ENCODE assay signal across 9 mouse cellular contexts in the genomic region with DNA sequence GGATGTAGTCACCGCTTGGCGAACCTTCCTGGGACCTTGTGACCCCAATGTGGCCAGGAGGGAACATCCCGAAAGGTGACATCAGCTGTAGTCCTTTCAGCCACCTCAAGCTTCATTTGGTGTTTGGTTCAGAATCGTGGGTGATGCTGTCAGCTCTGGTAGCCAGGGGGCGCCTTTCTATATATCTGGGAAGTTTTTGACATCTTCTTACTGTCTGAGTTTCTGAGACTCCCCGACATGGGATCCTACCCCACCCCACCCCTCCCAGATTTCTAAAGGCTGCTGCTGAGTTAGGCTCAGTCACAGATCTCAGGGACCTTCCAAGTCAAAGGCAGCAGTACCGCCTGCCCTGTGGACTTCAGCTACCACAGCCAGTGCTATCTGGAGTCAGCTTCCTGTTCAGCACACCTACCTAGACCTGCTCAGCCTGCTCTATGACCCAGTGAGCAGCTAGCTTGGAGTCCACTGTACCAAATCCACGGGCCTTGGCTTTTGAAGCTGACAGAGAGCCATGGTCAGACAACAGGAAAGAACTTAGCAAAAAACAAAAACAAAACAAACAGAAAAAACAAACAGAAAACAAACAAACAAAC. TPM values are rescaled to one million over a fixed set of nuclear protein-coding genes. Genes with fewer than 3 reads are reported as not detected.
DNase-seq lines count a peak whose midpoint lies in the region; ATAC-seq and TF ChIP-seq lines count a peak whose summit lies in the region.
"Had no signal": no experiment of that assay in that cellular context is flagged by ENCODE, and none has a peak within 500 bp of the region (broad histone marks: within the 10 kb centered on the region; RNA-seq: fewer than 3 reads in every experiment).

No protein-coding gene starts in this region.

- 0 out of 2 replicates have a peak, but pooled peaks have one; percentile 21 for ATAC-seq in hindbrain, postnatal 0 days
- ATAC-seq in hindbrain, embryonic 16.5 days: no peak
- ATAC-seq in intestine, embryonic 16.5 days: peak; percentile 85
- ATAC-seq in megakaryocyte progenitor cell, adult 5-6 weeks (replicated peaks; ENCODE audit: poor library complexity): peak; percentile 56

- no peak overlapping the region for H3K4me2 ChIP-seq in hindbrain, postnatal 0 days (ENCODE audit: low read depth, low read length)
- H3K4me2 ChIP-seq in hindbrain, embryonic 16.5 days (ENCODE audit: low read length): no peak overlapping the region
- H3K4me2 ChIP-seq in intestine, embryonic 16.5 days (ENCODE audit: low read depth, low read length): no peak overlapping the region
- H3K4me2 ChIP-seq: limb, embryonic 12.5 days had no signal

- H3K9ac ChIP-seq in hindbrain, postnatal 0 days (replicated peaks; ENCODE audit: low read length): no peak overlapping the region
- H3K9ac ChIP-seq in hindbrain, embryonic 16.5 days (ENCODE audit: low read depth, low read length): no peak overlapping the region
- peak overlapping the region; percentile 42 for H3K9ac ChIP-seq in MEL (ENCODE audit: control insufficient read depth, low read depth, low read length, poor library complexity, severe bottlenecking)
- H3K9ac ChIP-seq in intestine, embryonic 16.5 days (ENCODE audit: low read depth, low read length): peak overlapping the region; percentile 0; the same call in 1 of the 2 replicates
- H3K9ac ChIP-seq: limb, embryonic 12.5 days had no signal

- TF ChIP-seq RAD21 in MEL (IDR thresholded peaks at IDR 0.05; ENCODE audit: low read depth, low read length): peak; percentile 37

- no peak overlapping the region for H3K27ac ChIP-seq in hindbrain, postnatal 0 days
- no peak overlapping the region for H3K27ac ChIP-seq in hindbrain, embryonic 16.5 days (ENCODE audit: low read depth, low read length)
- peak overlapping the region; percentile 67 for H3K27ac ChIP-seq in MEL (ENCODE audit: control insufficient read depth, low read depth, low read length)
- peak overlapping the region; percentile 78 for H3K27ac ChIP-seq in intestine, embryonic 16.5 days (ENCODE audit: low read length)
- H3K27ac ChIP-seq: limb, embryonic 12.5 days had no signal

- H3K4me3 ChIP-seq in hindbrain, postnatal 0 days (ENCODE audit: low read length): no peak overlapping the region
- no peak overlapping the region for H3K4me3 ChIP-seq in hindbrain, embryonic 16.5 days (ENCODE audit: low read length)
- peak overlapping the region; percentile 52 to 53 for H3K4me3 ChIP-seq in MEL (ENCODE audit: control insufficient read depth in 1 of 2, insufficient read depth in 1 of 2, low read depth in 2 of 2, low read length in 2 of 2)
- H3K4me3 ChIP-seq in intestine, embryonic 16.5 days (ENCODE audit: low read length): no peak overlapping the region
- H3K4me3 ChIP-seq: limb, embryonic 12.5 days had no signal

- peak; percentile 48 for TF ChIP-seq CTCF in hindbrain, postnatal 0 days (IDR thresholded peaks at IDR 0.05; ENCODE audit: low read depth)
- TF ChIP-seq CTCF in MEL (IDR thresholded peaks at IDR 0.05 in 2 of 3, conservative IDR thresholded peaks at IDR 0.05 in 1 of 3; ENCODE audit: control insufficient read depth in 1 of 3, insufficient read depth in 1 of 3, low read depth in 2 of 3, low read length in 3 of 3, poor library complexity in 1 of 3, severe bottlenecking in 1 of 3): peak; percentile 59 to 71 (median 67)

- no peak for TF ChIP-seq POLR2A in MEL (IDR thresholded peaks at IDR 0.05; ENCODE audit: control insufficient read depth in 1 of 2, insufficient read depth in 1 of 2, low read depth in 1 of 2, low read length in 2 of 2, poor library complexity in 1 of 2)

- no peaks in the 10 kb centered on the region for H3K4me1 ChIP-seq in hindbrain, postnatal 0 days (ENCODE audit: insufficient read depth, low read length)
- no peaks in the 10 kb centered on the region for H3K4me1 ChIP-seq in hindbrain, embryonic 16.5 days (ENCODE audit: control insufficient read depth, insufficient read depth, low read depth, low read length)
- peaks cover 5 to 13% of the 10 kb centered on the region in 2 experiments; a peak in 3 of 4 replicates for H3K4me1 ChIP-seq in MEL (ENCODE audit: control insufficient read depth in 1 of 2, insufficient read depth in 2 of 2, low read length in 2 of 2)
- no peaks in the 10 kb centered on the region for H3K4me1 ChIP-seq in intestine, embryonic 16.5 days (ENCODE audit: control insufficient read depth, insufficient read depth, low read length)

- no peaks in the 10 kb centered on the region for H3K27me3 ChIP-seq in hindbrain, postnatal 0 days (ENCODE audit: insufficient read depth, low read length)
- no peaks in the 10 kb centered on the region for H3K27me3 ChIP-seq in hindbrain, embryonic 16.5 days (replicated peaks; ENCODE audit: control insufficient read depth, insufficient read depth, low read length)
- no peaks in the 10 kb centered on the region for H3K27me3 ChIP-seq in MEL (ENCODE audit: control insufficient read depth in 1 of 2, insufficient read depth in 2 of 2, low read length in 2 of 2)
- no peaks in the 10 kb centered on the region for H3K27me3 ChIP-seq in intestine, embryonic 16.5 days (replicated peaks; ENCODE audit: control insufficient read depth, insufficient read depth, low read length)
- H3K27me3 ChIP-seq: limb, embryonic 12.5 days had no signal

- no peak for DNase-seq in hindbrain, postnatal 0 days (ENCODE audit: low spot score)
- peak; percentile 76 for DNase-seq in MEL (ENCODE audit: low read depth, low spot score)
- DNase-seq in ovary, postnatal 36 days (ENCODE audit: low spot score): no peak
- DNase-seq in right cerebral cortex, postnatal 10 days (ENCODE audit: low spot score in 2 of 2): no peak
- DNase-seq in right cerebral cortex, adult 18-20 months: no peak

- H3K79me2 ChIP-seq in MEL (ENCODE audit: control insufficient read depth, insufficient read depth, low read length, poor library complexity): no peaks in the 10 kb centered on the region

- H3K9me3 ChIP-seq in hindbrain, postnatal 0 days (ENCODE audit: low read length): no peaks in the 10 kb centered on the region
- H3K9me3 ChIP-seq in hindbrain, embryonic 16.5 days (ENCODE audit: control insufficient read depth, low read length): no peaks in the 10 kb centered on the region
- H3K9me3 ChIP-seq in MEL (replicated peaks; ENCODE audit: insufficient read depth, low read length): no peaks in the 10 kb centered on the region
- no peaks in the 10 kb centered on the region for H3K9me3 ChIP-seq in intestine, embryonic 16.5 days (ENCODE audit: control insufficient read depth, low read length)
- H3K9me3 ChIP-seq: limb, embryonic 12.5 days had no signal

- no peaks in the 10 kb centered on the region for H3K36me3 ChIP-seq in hindbrain, postnatal 0 days (ENCODE audit: insufficient read depth, low read length)
- H3K36me3 ChIP-seq in hindbrain, embryonic 16.5 days (ENCODE audit: control insufficient read depth, insufficient read depth, low read length): no peaks in the 10 kb centered on the region
- peaks cover 0 to 4% of the 10 kb centered on the region in 2 experiments; a peak in 1 of 4 replicates for H3K36me3 ChIP-seq in MEL (ENCODE audit: control insufficient read depth in 1 of 2, insufficient read depth in 2 of 2, low read length in 2 of 2)
- H3K36me3 ChIP-seq in intestine, embryonic 16.5 days (ENCODE audit: control insufficient read depth, insufficient read depth, low read length): no peaks in the 10 kb centered on the region

- TF ChIP-seq EP300 in MEL (IDR thresholded peaks at IDR 0.05; ENCODE audit: low read depth in 1 of 2, low read length in 2 of 2): no peak

- 66% methylated on average over 8 of the region's 8 CpGs for WGBS in hindbrain, postnatal 0 days
- WGBS in hindbrain, embryonic 16.5 days: 73% methylated on average over 8 of the region's 8 CpGs
- WGBS in intestine, embryonic 16.5 days: 61% methylated on average over 8 of the region's 8 CpGs

TF ChIP-seq in MEL, 35 proteins besides CTCF, POLR2A, EP300 and RAD21 (continues in another document):
- TF ChIP-seq SMC3 (IDR thresholded peaks at IDR 0.05; ENCODE audit: low read depth, low read length): peak; percentile 66
- 0 out of 2 replicates have a peak, but pooled peaks have one; percentile 12 for TF ChIP-seq HCFC1 (IDR thresholded peaks at IDR 0.05; ENCODE audit: low read depth, low read length)
- TF ChIP-seq MAX (IDR thresholded peaks at IDR 0.05; ENCODE audit: low read length): no peak
- TF ChIP-seq MEF2A (IDR thresholded peaks at IDR 0.05; ENCODE audit: extremely low read depth, insufficient replicate concordance, low read depth, low read length, poor library complexity, severe bottlenecking): no peak
- no peak for TF ChIP-seq ZMIZ1 (IDR thresholded peaks at IDR 0.05; ENCODE audit: low read depth, low read length)
- TF ChIP-seq NRF1 (IDR thresholded peaks at IDR 0.05; ENCODE audit: insufficient read depth, low read depth, low read length, poor library complexity, severe bottlenecking): no peak
- TF ChIP-seq KAT2A (conservative IDR thresholded peaks at IDR 0.05; ENCODE audit: low read depth, low read length): no peak
- TF ChIP-seq BHLHE40 (IDR thresholded peaks at IDR 0.05; ENCODE audit: borderline replicate concordance, low read depth, low read length): 0 out of 2 replicates have a peak, but pooled peaks have one; percentile 12
- TF ChIP-seq E2F4 (IDR thresholded peaks at IDR 0.05; ENCODE audit: borderline replicate concordance, low read depth, low read length): no peak

RNA-seq across cellular contexts. Expression of a gene that starts 18.5 kb away (rescaled TPM):
- 1.0 TPM in 1 of 2 replicates, not detected in the other for total RNA-seq in hindbrain, postnatal 0 days (2014; rRNA removed)
- 0.64 and 0.82 TPM in 2 replicates for polyA plus RNA-seq in hindbrain, postnatal 0 days (2015; fragmentation: Nextera tagmentation; extraction: Ambion mirVana)
- 0.73 and 1.0 TPM in 2 replicates for polyA plus RNA-seq in hindbrain, embryonic 16.5 days (2015; fragmentation: Nextera tagmentation; extraction: Ambion mirVana)
- 0.52 and 0.92 TPM in 2 replicates for total RNA-seq in MEL (2012; rRNA removed)
- under 1 TPM in 1 of 2 experiments, not detected in 1; 0.40 TPM for polyA plus RNA-seq in MEL (2012; ENCODE audit: insufficient read depth in 1 of 2, insufficient read length in 2 of 2, low read depth in 1 of 2, low replicate concordance in 2 of 2, missing spikeins in 1 of 2)
- polyA plus RNA-seq in intestine, embryonic 16.5 days (2015; fragmentation: Nextera tagmentation; extraction: Ambion mirVana): 0.73 and 0.76 TPM in 2 replicates
- not detected in 2 replicates for total RNA-seq in megakaryocyte progenitor cell, adult 5-6 weeks (2015)
- not detected in 2 replicates for total RNA-seq in megakaryocyte progenitor cell, adult 5-6 weeks (2017)
- polyA plus RNA-seq: limb, embryonic 12.5 days had no signal

RNA-seq across cellular contexts. Expression of a gene that starts 32.6 kb away (rescaled TPM):
- 75.5 and 95.2 TPM in 2 replicates for total RNA-seq in hindbrain, postnatal 0 days (2014; rRNA removed)
- polyA plus RNA-seq in hindbrain, postnatal 0 days (2015; fragmentation: Nextera tagmentation; extraction: Ambion mirVana): 66.9 and 74.0 TPM in 2 replicates
- 53.1 and 53.4 TPM in 2 replicates for polyA plus RNA-seq in hindbrain, embryonic 16.5 days (2015; fragmentation: Nextera tagmentation; extraction: Ambion mirVana)
- total RNA-seq in MEL (2012; rRNA removed): not detected in 2 replicates
- under 1 TPM in 1 of 2 experiments, not detected in 1; 0.17 TPM for polyA plus RNA-seq in MEL (2012; ENCODE audit: insufficient read depth in 1 of 2, insufficient read length in 2 of 2, low read depth in 1 of 2, low replicate concordance in 2 of 2, missing spikeins in 1 of 2)
- 6.8 and 6.9 TPM in 2 replicates for polyA plus RNA-seq in intestine, embryonic 16.5 days (2015; fragmentation: Nextera tagmentation; extraction: Ambion mirVana)
- total RNA-seq in megakaryocyte progenitor cell, adult 5-6 weeks (2015): 4.7 and 5.1 TPM in 2 replicates
- 4.1 and 5.2 TPM in 2 replicates for total RNA-seq in megakaryocyte progenitor cell, adult 5-6 weeks (2017)

Comparison
In these comparisons a context has a peak if more than half of its experiments do, and no peak if none do; other contexts are left out.
1. H3K27ac ChIP-seq: peak in MEL (single experiment) and intestine, embryonic 16.5 days (single experiment); none in hindbrain, postnatal 0 days (single experiment) and hindbrain, embryonic 16.5 days (single experiment).
2. H3K4me3 ChIP-seq: peak in MEL (2 of 2); none in hindbrain, postnatal 0 days (single experiment), hindbrain, embryonic 16.5 days (single experiment) and intestine, embryonic 16.5 days (single experiment).
3. H3K9ac ChIP-seq: peak in MEL (single experiment) and intestine, embryonic 16.5 days (single experiment); none in hindbrain, postnatal 0 days (single experiment) and hindbrain, embryonic 16.5 days (single experiment).